Mouse (Mus musculus) stomach, postnatal 0 days (tissue): ENCODE measurements around the gene Actn1.

ENCODE experiments used
- CTCF ChIP-seq: IDR thresholded peaks from 2 replicates; pipeline ENCODE4 v1.5.1; 2016; ENCODE audit warnings: antibody characterized with exemption, low read depth, mild to moderate bottlenecking, moderate library complexity
- EP300 ChIP-seq: optimal IDR thresholded peaks from 2 replicates; pipeline ENCODE3; 2016; ENCODE audit warnings: antibody characterized with exemption

DNA sequence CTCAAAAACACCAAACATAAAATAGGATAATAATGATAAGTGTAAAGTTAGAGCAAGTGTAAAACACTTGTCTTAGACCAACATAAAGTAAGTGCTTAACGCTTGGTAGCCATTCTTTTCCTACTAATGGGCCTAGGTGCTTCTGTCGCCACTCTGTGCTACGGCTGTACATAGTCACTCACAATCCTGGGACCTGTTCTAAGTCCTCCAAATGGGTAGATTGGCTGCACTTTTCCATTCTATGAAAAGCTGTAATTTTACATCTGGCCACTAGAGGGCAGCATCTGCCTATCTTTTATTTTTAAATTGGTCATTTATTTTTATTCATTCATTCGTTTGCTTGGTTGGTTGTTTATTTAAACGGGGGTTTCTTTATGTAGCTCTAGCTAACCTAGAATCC is 102.5 kb downstream of the Actn1 start:
- TF ChIP-seq CTCF (peak; percentile 82), EP300 (no peak)
